ENCODE assay signal across 10 mouse cellular contexts in the genomic region with DNA sequence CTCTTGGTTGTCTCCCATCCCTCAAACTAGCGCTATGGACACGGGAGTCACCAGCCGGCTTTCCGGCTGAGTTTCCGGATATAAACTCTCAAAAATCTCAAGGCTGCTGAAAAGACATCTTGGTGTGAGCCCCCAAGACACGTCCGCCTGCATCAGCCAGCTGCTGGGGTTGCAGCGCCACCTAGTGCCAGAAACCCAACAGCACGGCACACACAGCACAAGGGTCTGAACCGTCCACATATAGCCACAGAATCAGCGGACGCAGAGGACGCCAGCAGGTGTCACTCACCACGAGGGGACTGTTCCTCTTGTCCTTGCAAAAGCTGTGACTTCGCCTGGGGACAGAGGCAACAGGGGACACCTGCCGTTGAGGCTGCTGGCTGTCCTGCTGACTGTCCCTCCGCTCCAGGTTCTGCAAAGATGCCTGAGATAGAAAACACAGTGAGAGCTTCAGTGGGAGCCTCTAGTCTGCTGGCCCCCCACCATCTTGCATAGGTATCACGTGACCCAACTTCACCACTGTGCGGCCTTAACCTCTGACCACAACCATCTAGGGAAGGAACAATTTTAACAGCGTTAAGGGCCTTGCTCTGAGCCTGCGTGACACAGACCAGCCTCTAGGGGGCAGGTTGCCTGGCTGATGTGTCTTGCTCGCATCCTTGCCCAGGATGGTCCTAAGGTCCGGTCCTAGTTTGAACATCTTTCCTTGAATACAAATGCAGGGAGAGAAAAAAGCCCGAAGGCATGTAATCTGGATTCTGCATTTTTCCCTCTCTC. TPM values are rescaled to one million over a fixed set of nuclear protein-coding genes. Genes with fewer than 3 reads are reported as not detected.
DNase-seq lines count a peak whose midpoint lies in the region; ATAC-seq and TF ChIP-seq lines count a peak whose summit lies in the region.
"Had no signal": no experiment of that assay in that cellular context is flagged by ENCODE, and none has a peak within 500 bp of the region (broad histone marks: within the 10 kb centered on the region; RNA-seq: fewer than 3 reads in every experiment).

No protein-coding gene starts in this region.

- peak; percentile 71 for DNase-seq in hindbrain, embryonic 10.5 days (ENCODE audit: low spot score)
- peak; percentile 68 for DNase-seq in embryo, embryonic 10.5 days (ENCODE audit: low spot score)
- peak; percentile 76 for DNase-seq in liver, postnatal 0 days
- peak; percentile 46 for DNase-seq in yolk sac, embryonic 10.5 days (ENCODE audit: low spot score)
- DNase-seq in adrenal gland, adult 2 months = no peak
- no peak for DNase-seq in MN1 (ENCODE audit: low spot score)

- 45% methylated on average over 24 of the region's 24 CpGs for WGBS in hindbrain, embryonic 10.5 days
- 50% methylated on average over 24 of the region's 24 CpGs for WGBS in hindbrain, embryonic 13.5 days
- WGBS in liver, postnatal 0 days (ENCODE audit: insufficient replicate concordance) = 42% methylated on average over 24 of the region's 24 CpGs

- TF ChIP-seq CTCF in ES-Bruce4 (IDR thresholded peaks at IDR 0.05; ENCODE audit: low read depth, low read length) = peak; percentile 99
- TF ChIP-seq CTCF in liver, postnatal 0 days (IDR thresholded peaks at IDR 0.05; ENCODE audit: low read depth) = peak; percentile 82

- H3K9ac ChIP-seq in hindbrain, embryonic 13.5 days = no peak overlapping the region
- no peak overlapping the region for H3K9ac ChIP-seq in ES-Bruce4 (ENCODE audit: low read depth, poor library complexity, severe bottlenecking)
- H3K9ac ChIP-seq in liver, postnatal 0 days (replicated peaks) = no peak overlapping the region
- H3K9ac ChIP-seq: stomach, embryonic 15.5 days had no signal

- no peak overlapping the region for H3K4me3 ChIP-seq in hindbrain, embryonic 10.5 days
- H3K4me3 ChIP-seq in hindbrain, embryonic 13.5 days = no peak overlapping the region
- H3K4me3 ChIP-seq in ES-Bruce4 (ENCODE audit: low read depth, low read length) = no peak overlapping the region
- H3K4me3 ChIP-seq in liver, postnatal 0 days (ENCODE audit: low read depth, low read length) = no peak overlapping the region
- H3K4me3 ChIP-seq: stomach, embryonic 15.5 days had no signal

- ATAC-seq in hindbrain, embryonic 13.5 days (ENCODE audit: low FRiP score) = no peak
- ATAC-seq in liver, postnatal 0 days = peak; percentile 44

- peaks cover 25% of the 10 kb centered on the region for H3K4me1 ChIP-seq in hindbrain, embryonic 10.5 days (replicated peaks)
- peaks cover 10% of the 10 kb centered on the region for H3K4me1 ChIP-seq in hindbrain, embryonic 13.5 days (replicated peaks)
- H3K4me1 ChIP-seq in ES-Bruce4 (ENCODE audit: control insufficient read depth, insufficient read depth, low read length) = no peaks in the 10 kb centered on the region
- peaks cover 2% of the 10 kb centered on the region; the same call in 1 of the 2 replicates for H3K4me1 ChIP-seq in liver, postnatal 0 days (ENCODE audit: insufficient read depth)

- 0 out of 2 replicates have a peak, but pooled peaks cover 7% of the 10 kb centered on the region for H3K36me3 ChIP-seq in hindbrain, embryonic 10.5 days
- H3K36me3 ChIP-seq in hindbrain, embryonic 13.5 days = no peaks in the 10 kb centered on the region
- H3K36me3 ChIP-seq in ES-Bruce4 (ENCODE audit: control insufficient read depth, insufficient read depth, low read length, poor library complexity, severe bottlenecking) = no peaks in the 10 kb centered on the region
- no peaks in the 10 kb centered on the region for H3K36me3 ChIP-seq in liver, postnatal 0 days (replicated peaks; ENCODE audit: insufficient read depth, low read length)
- H3K36me3 ChIP-seq: stomach, embryonic 15.5 days had no signal

- 0 out of 2 replicates have a peak overlapping the region, but pooled peaks have one; percentile 30 for H3K27ac ChIP-seq in hindbrain, embryonic 10.5 days
- no peak overlapping the region for H3K27ac ChIP-seq in hindbrain, embryonic 13.5 days
- no peak overlapping the region for H3K27ac ChIP-seq in ES-Bruce4 (ENCODE audit: insufficient read depth, low read length)
- no peak overlapping the region for H3K27ac ChIP-seq in liver, postnatal 0 days (ENCODE audit: low read depth)
- H3K27ac ChIP-seq: stomach, embryonic 15.5 days had no signal

- peak; percentile 69; the same call in 1 of the 2 replicates for TF ChIP-seq EP300 in ES-Bruce4 (IDR thresholded peaks at IDR 0.05; ENCODE audit: insufficient read depth, low read depth, low read length)
- TF ChIP-seq EP300 in liver, postnatal 0 days (IDR thresholded peaks at IDR 0.05; ENCODE audit: low read depth) = no peak

- no peaks in the 10 kb centered on the region for H3K27me3 ChIP-seq in hindbrain, embryonic 10.5 days (ENCODE audit: insufficient read depth, poor library complexity, severe bottlenecking)
- no peaks in the 10 kb centered on the region for H3K27me3 ChIP-seq in hindbrain, embryonic 13.5 days
- no peaks in the 10 kb centered on the region for H3K27me3 ChIP-seq in ES-Bruce4 (ENCODE audit: control insufficient read depth, insufficient read depth, low read length, poor library complexity, severe bottlenecking)
- no peaks in the 10 kb centered on the region for H3K27me3 ChIP-seq in liver, postnatal 0 days (ENCODE audit: insufficient read depth, low read length)
- H3K27me3 ChIP-seq: stomach, embryonic 15.5 days had no signal

- peaks cover 3% of the 10 kb centered on the region; the same call in 1 of the 2 replicates for H3K9me3 ChIP-seq in hindbrain, embryonic 10.5 days
- H3K9me3 ChIP-seq in hindbrain, embryonic 13.5 days = no peaks in the 10 kb centered on the region
- no peaks in the 10 kb centered on the region for H3K9me3 ChIP-seq in ES-Bruce4 (replicated peaks; ENCODE audit: control insufficient read depth, insufficient read depth, low read length, poor library complexity, severe bottlenecking)
- H3K9me3 ChIP-seq in liver, postnatal 0 days (ENCODE audit: low read length) = no peaks in the 10 kb centered on the region
- H3K9me3 ChIP-seq: stomach, embryonic 15.5 days had no signal

- H3K4me2 ChIP-seq in hindbrain, embryonic 13.5 days = no peak overlapping the region
- H3K4me2 ChIP-seq in liver, postnatal 0 days (ENCODE audit: low read depth, low read length) = no peak overlapping the region
- H3K4me2 ChIP-seq: stomach, embryonic 15.5 days had no signal

- no peak for TF ChIP-seq POLR2A in ES-Bruce4 (IDR thresholded peaks at IDR 0.05; ENCODE audit: insufficient read depth, low read length)

RNA-seq across cellular contexts. Expression of a gene that starts 45.9 kb away (rescaled TPM):
- polyA plus RNA-seq in hindbrain, embryonic 10.5 days (2016; fragmentation: Nextera tagmentation; extraction: Ambion mirVana) = 2.1 and 4.1 TPM in 2 replicates
- polyA plus RNA-seq in hindbrain, embryonic 13.5 days (2015; fragmentation: Nextera tagmentation; extraction: Ambion mirVana) = 2.4 and 2.7 TPM in 2 replicates
- polyA plus RNA-seq in ES-Bruce4 (2011; ENCODE audit: insufficient read depth, insufficient read length, low read depth, missing spikeins) = 14.2 and 15.2 TPM in 2 replicates
- polyA plus RNA-seq in liver, postnatal 0 days (2015; fragmentation: Nextera tagmentation; extraction: Ambion mirVana) = 2.7 and 3.1 TPM in 2 replicates
- total RNA-seq in adrenal gland, adult 2 months (2021) = 10 to 100 TPM; 11.5 to 17.8 TPM
- 11.0 and 12.4 TPM in 2 replicates for polyA plus RNA-seq in adrenal gland, adult 2 months (2012; rRNA removed)

RNA-seq across cellular contexts. Expression of a gene that starts 51.6 kb away (rescaled TPM):
- polyA plus RNA-seq in hindbrain, embryonic 10.5 days (2016; fragmentation: Nextera tagmentation; extraction: Ambion mirVana) = 0.11 TPM in 1 of 2 replicates, not detected in the other
- polyA plus RNA-seq in hindbrain, embryonic 13.5 days (2015; fragmentation: Nextera tagmentation; extraction: Ambion mirVana) = not detected in 2 replicates
- polyA plus RNA-seq in ES-Bruce4 (2011; ENCODE audit: insufficient read depth, insufficient read length, low read depth, missing spikeins) = 0.76 and 0.97 TPM in 2 replicates
- polyA plus RNA-seq in liver, postnatal 0 days (2015; fragmentation: Nextera tagmentation; extraction: Ambion mirVana) = not detected in 2 replicates
- not detected for total RNA-seq in adrenal gland, adult 2 months (2021)
- polyA plus RNA-seq in adrenal gland, adult 2 months (2012; rRNA removed) = not detected in 2 replicates
- total RNA-seq: left cerebral cortex, adult 18-20 months had no signal

Comparison
In these comparisons a context has a peak if more than half of its experiments do, and no peak if none do; other contexts are left out.
1. DNase-seq: peak in hindbrain, embryonic 10.5 days (single experiment), embryo, embryonic 10.5 days (single experiment), liver, postnatal 0 days (single experiment) and yolk sac, embryonic 10.5 days (single experiment); none in adrenal gland, adult 2 months (single experiment) and MN1 (single experiment).